Mouse (Mus musculus) megakaryocyte-erythroid progenitor cell, adult 5-6 weeks (primary cell): ENCODE measurements at regions not wholly inside any gene's neighbourhood (a gene's known extent, or its start where the extent isn't known, plus 50 kb on each side); places are given as distances from the start of the nearest gene placed in this dataset.
"Not testable (repeated sequence)": the region's sequence is repeated elsewhere in the genome, so short reads cannot be mapped to it uniquely, and the experiment has no call there.

ENCODE experiments used
- ATAC-seq: replicated peaks from 2 replicates; pipeline ENCODE4 v1.8.0; 2016; ENCODE audit warnings: mild to moderate bottlenecking, inconsistent platforms; ENCODE audit not compliant: severe bottlenecking, poor library complexity, low FRiP score, low TSS enrichment

GRCm38 (mm10) chr5:64701219-64701779 lies 101.9 kb upstream of the Klf3 start:
- no peak for ATAC-seq

GRCm38 (mm10) chr5:64701780-64702231 lies 101.4 kb upstream of the Klf3 start:
- ATAC-seq: 0 out of 2 replicates have a peak, but pooled peaks have one; percentile 11

GRCm38 (mm10) chr5:64702404-64702803 lies 100.8 kb upstream of the Klf3 start:
- not testable (repeated sequence) for ATAC-seq

- ATAC-seq: peak; percentile 79
Measured at GRCm38 (mm10) chr5:64703091-64703872, 99.9 kb upstream of the Klf3 start.

DNA sequence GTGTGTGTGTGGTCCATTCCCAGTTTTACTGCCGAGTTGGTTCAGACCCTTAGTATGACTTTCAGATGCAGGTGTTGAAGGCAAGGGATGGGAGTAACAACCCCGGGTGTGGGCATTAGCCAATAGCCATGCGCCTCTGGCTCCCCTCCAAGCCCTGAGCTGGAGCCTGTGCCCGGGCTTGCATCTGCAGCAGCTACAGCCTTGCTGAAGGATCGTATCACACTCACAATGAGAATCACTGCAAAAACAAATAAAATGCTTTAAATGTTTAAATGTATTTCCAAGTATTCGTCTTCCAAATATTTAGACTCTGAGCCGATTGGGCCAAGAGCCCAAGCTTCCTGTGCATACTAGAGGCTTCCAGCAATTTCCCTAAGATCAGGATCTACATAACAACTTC lies 99.0 kb upstream of the Klf3 start:
- no peak for ATAC-seq

DNA sequence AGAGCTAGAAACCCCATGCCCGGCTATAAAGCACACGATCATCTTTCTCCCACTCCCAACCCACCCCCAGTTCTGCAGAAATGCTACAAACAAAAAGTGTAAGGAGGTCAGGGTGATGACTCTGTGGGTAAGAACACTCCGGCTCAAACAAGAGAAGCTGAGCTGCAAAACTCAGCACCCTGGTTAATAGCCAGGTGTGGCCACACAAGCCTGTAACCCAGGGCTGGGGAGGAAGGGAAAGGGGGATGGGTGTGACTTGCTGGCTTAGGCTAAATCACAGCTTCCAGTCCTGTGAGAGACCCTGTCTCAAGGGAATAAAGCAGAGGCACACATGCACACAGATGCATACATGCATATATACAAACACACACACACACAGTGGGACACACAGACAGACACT lies 96.6 kb upstream of the Klf3 start:
- ATAC-seq: no peak

- no peak for ATAC-seq
Measured at GRCm38 (mm10) chr5:64709146-64709545, 94.0 kb upstream of the Klf3 start.

- no peak for ATAC-seq
Measured at GRCm38 (mm10) chr5:64710236-64710635, 93.0 kb upstream of the Klf3 start.

DNA sequence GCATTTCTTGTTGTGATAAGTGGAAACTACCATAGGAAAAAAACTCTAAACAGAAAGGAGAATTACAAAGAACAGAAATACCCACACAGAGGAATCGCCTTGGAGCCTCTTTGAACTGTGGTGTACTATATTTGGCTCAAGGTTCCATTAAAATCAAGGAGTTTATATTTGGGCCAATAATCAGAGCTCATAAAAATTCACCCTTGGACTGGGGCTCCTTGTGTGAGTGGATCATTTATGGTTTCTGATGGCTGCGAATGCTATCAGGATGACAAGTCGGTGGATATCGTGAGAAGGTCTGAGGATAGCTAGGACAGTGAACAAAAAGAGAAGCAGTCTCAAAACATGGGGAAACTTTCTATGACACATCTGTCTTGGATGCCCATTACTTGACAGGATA lies 92.2 kb upstream of the Klf3 start:
- ATAC-seq: no peak

GRCm38 (mm10) chr5:64714221-64714653 lies 89.0 kb upstream of the Klf3 start:
- ATAC-seq: no peak

GRCm38 (mm10) chr5:64714710-64715109 lies 88.5 kb upstream of the Klf3 start:
- peak; percentile 97 for ATAC-seq

- no peak; the same call in 1 of the 2 replicates for ATAC-seq
Measured at GRCm38 (mm10) chr5:64716551-64716950, 86.6 kb upstream of the Klf3 start.

GRCm38 (mm10) chr5:64722211-64722610 lies 81.0 kb upstream of the Klf3 start:
- no peak for ATAC-seq

GRCm38 (mm10) chr5:64727847-64728246 lies 75.3 kb upstream of the Klf3 start:
- no peak for ATAC-seq

DNA sequence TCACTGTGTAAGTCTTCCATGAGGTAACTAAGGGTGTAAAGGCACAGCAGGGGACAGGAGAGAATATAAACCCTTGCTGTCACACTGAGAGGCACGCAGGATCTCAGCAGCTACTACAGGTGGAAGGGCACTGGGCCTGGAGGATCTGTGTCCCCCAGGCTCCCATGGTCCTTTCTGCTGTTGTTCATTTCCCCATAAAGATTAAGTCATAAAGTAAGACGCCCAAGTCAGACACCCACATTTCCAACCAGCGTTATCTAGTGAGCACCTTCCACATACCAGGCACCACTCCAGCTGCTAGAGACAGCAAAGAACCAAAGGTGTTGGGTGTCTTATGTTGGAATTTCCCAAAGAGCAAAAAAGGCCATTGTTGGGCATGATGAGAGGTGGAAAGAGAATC lies 70.8 kb upstream of the Klf3 start:
- ATAC-seq: peak; percentile 51

DNA sequence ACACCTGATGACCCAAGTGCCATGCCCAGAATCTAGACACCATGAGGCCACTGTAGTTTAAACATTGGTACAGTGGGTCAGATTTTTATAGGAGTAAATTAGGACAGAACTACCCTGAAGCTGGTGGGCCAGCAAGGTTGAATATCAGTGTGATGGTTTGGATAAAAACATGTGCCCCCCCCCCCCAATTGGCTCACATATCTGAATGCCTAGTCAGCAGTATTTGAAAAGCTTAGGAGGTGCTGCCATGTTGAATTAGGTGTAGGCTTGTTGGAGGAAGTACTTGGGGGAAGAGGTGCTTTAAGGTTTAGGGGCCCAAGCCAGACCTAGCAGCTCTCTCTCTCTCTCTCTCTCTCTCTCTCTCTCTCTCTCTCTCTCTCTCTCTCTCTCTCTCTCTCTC lies 66.2 kb upstream of the Klf3 start:
- no peak for ATAC-seq

DNA sequence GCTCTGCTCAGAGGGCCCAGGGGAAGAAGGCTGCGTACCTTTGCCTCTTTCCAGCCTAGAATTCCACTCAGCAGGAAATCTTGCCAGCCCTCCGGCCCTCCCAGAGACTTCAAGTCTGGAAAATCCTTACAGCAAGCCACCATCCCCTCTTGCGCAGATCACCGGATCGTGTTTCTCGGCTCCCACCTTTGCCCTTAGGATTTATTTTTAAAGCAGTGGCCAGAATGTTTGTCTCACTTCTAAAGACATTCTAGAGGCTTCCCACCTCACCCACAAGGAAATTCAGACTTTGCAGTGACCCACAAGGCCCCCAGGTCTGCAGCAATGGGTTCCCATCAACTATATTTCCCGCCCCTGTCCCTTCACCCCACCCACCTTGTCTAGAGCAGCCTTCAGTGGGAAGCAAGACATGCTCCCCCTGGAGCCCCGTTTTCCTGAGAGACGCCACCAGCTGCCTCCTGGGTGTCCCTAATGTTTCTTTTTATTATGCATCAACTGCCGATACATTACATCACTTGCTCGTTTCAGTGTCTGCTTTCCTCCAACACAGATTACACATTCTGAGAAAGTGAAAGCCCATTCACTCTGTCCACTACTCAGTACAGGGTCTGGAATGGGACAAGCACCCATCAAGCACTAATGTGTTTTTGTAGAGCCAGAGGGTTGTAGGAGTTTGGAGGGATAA lies 65.0 kb upstream of the Klf3 start:
- ATAC-seq: no peak

- ATAC-seq: no peak
Measured at GRCm38 (mm10) chr5:64738781-64739310, 64.3 kb upstream of the Klf3 start.

DNA sequence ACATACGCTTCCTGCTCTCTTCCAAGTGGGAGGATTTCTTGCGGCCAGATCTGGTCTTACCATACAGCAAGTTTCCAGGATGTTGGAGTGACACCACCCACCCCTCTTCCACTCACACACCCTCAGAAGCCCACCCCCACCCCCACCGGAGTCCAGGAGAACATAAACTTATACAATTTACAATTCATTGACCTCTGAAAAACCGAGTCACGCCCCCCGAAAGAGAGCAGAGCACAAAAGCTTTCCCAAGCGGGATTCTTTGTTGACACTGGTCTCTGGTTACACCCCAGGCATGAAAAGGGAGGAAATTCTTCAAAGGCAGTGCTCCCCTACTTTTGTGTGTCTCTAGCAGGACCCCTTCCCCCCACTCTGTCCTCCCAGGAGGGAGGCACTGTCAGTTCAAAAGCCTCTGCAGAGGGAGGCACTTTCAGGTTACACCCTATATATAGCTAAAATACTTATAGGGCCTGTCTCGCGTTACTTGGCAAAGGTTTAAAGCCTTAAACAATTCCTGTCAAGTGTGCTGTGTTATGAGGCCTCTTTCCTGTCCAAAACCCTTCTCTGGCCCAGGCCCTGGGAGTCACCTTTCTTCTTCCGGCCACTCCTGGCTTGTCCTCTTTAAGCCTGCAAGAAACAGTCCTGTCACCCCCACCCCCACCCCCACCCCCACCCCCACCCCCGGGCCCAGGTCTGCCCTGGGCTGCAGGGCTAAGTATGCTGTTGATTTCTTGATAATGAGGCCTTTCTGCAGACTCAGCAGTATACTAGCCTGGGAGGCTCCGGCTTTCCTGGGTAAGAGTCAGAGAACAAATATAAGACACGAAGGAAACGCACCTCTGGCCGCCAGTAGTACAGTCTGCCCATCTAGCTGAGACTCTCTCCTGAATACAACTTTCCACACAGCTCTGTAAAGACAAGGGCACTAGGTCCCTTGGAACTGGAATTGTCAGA lies 63.6 kb upstream of the Klf3 start:
- ATAC-seq: no peak
